Mouse (Mus musculus) neural tube, embryonic 11.5 days (tissue): Measurements from ENCODE around the gene Grn. TPM values are rescaled to one million over a fixed set of nuclear protein-coding genes. Genes with fewer than 3 reads are reported as not detected.

ENCODE experiments used
- ATAC-seq: fragments of 200-750 bp; cut with Nextera tagmentation; 2 replicates; pipeline ENCODE4 v1.8.0; 2017; ENCODE audit warnings: moderate number of reproducible peaks, mild to moderate bottlenecking, moderate TSS enrichment, moderate library complexity; ENCODE audit not compliant: insufficient read depth, low FRiP score, low TSS enrichment
- DNase-seq: peaks from one replicate; pipeline ENCODE4 v3.0.0-alpha.2; 2015; ENCODE audit warnings: low spot score
- H3K27ac ChIP-seq: fragments of 300-500 bp; sonication (generic); 2 replicates; pipeline ENCODE4 v1.5.1; 2014; ENCODE audit warnings: low read depth, mild to moderate bottlenecking, low read length
- H3K27me3 ChIP-seq: fragments of 300-500 bp; sonication (generic); 2 replicates; pipeline ENCODE4 v1.6.1; 2014; ENCODE audit warnings: mild to moderate bottlenecking, low read length, mixed read lengths; ENCODE audit not compliant: control insufficient read depth, insufficient read depth
- H3K36me3 ChIP-seq: fragments of 300-500 bp; sonication (generic); 2 replicates; pipeline ENCODE4 v1.6.1; 2014; ENCODE audit warnings: mild to moderate bottlenecking, low read length, moderate library complexity, mixed read lengths; ENCODE audit not compliant: control insufficient read depth, insufficient read depth
- H3K4me1 ChIP-seq: fragments of 300-500 bp; sonication (generic); 2 replicates; pipeline ENCODE4 v1.6.1; 2014; ENCODE audit warnings: low read length, mixed read lengths; ENCODE audit not compliant: control insufficient read depth, insufficient read depth
- H3K4me2 ChIP-seq: fragments of 300-500 bp; sonication (generic); 2 replicates; pipeline ENCODE4 v1.6.1; 2014; ENCODE audit warnings: low read depth, mild to moderate bottlenecking, moderate library complexity
- H3K4me3 ChIP-seq: fragments of 300-500 bp; sonication (generic); 2 replicates; pipeline ENCODE4 v1.5.1; 2014; ENCODE audit warnings: low read depth, low read length
- H3K9ac ChIP-seq: fragments of 300-500 bp; sonication (generic); 2 replicates; pipeline ENCODE4 v1.6.1; 2014; ENCODE audit warnings: mild to moderate bottlenecking, low read length
- H3K9me3 ChIP-seq: fragments of 300-500 bp; sonication (generic); 2 replicates; pipeline ENCODE4 v1.6.1; 2016; ENCODE audit warnings: low read length; ENCODE audit not compliant: control insufficient read depth
- WGBS: fragments of 180-500 bp; shearing (Covaris S2); extraction: QIAGEN DNeasy Blood & Tissue Kit; methylation state at CpG from one replicate; pipeline ENCODE4 v1.1.7; 2014; 5-methylcytosine and 5-hydroxymethylcytosine counted together
- polyA plus RNA-seq: library from polyadenylated mRNA; unstranded; fragments of >200 nt; fragmentation: Nextera tagmentation; extraction: Ambion mirVana; gene quantifications from 2 replicates; pipeline ENCODE4 v1.2.1, GENCODE M21; 2014

The Grn gene
- polyA plus RNA-seq, 1 experiment from 2014 or later = 54.8 TPM

GRCm38 (mm10) chr11:102465713-102466436, 35.8 kb downstream of the Grn start:
- peak; percentile 32 for DNase-seq
- Histone ChIP-seq H3K36me3 (no peaks in the 10 kb centered on the region), H3K27ac (no peak overlapping the region), H3K27me3 (0 out of 2 replicates have a peak, but pooled peaks cover 2% of the 10 kb centered on the region), H3K4me1 (no peaks in the 10 kb centered on the region), H3K9me3 (no peaks in the 10 kb centered on the region), H3K4me3 (no peak overlapping the region), H3K4me2 (no peak overlapping the region), H3K9ac (no peak overlapping the region)
- no peak for ATAC-seq
- WGBS = 17% methylated on average over 26 of the region's 26 CpGs

GRCm38 (mm10) chr11:102467041-102467631, 37.0 kb downstream of the Grn start:
- Histone ChIP-seq H3K36me3 (no peaks in the 10 kb centered on the region), H3K9ac (peak overlapping the region; percentile 10; the same call in 1 of the 2 replicates), H3K4me3 (peak overlapping the region; percentile 23), H3K4me1 (no peaks in the 10 kb centered on the region), H3K9me3 (no peaks in the 10 kb centered on the region), H3K27me3 (0 out of 2 replicates have a peak, but pooled peaks cover 2% of the 10 kb centered on the region), H3K4me2 (peak overlapping the region; percentile 51), H3K27ac (no peak overlapping the region)
- WGBS = under 1% methylated on average over 37 of the region's 37 CpGs
- ATAC-seq (peak; percentile 79), DNase-seq (peak; percentile 91)

DNA sequence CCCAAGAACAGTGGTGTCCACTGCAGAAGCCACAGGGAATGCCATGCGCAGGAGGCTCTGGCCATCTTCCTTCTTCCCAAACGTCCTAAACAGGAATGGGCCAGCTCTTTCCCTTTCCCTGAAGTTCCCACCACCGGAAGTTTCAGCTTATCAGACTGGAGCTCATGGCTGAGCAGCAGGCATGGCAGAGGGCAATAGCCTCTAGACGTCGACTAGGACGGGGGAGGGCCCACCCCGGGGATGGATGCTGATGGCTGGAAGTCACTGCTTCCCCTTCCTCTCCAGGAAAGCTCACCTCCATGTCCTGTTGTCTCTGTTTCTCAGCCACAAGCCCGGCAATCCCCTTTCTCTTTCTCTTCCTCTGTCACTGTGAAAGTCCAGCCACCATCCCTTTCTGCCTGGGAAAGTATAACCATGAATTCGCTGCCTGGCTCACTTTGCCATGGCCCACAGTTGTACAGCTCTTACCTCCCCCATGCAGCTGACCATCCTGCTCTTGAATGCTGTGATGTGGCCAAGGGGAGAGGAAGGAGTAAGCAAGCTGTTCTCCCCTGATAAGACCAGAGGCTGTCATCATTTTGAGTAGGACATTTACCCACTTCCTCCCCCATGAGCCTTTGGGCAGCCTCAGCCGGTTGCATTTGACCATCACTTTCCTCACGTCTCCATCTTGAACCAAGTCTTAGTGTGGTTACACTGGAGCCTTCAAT, 39.7 kb downstream of the Grn start, which contains the start of gene Itga2b:
TSS of gene Itga2b (minus strand) at position 475 of the 710 bp plus-strand sequence.
- no peak for ATAC-seq
- 67% methylated on average over 11 of the region's 11 CpGs for WGBS
- peaks cover 2% of the 10 kb centered on the region; the same call in 1 of the 2 replicates for H3K36me3 ChIP-seq

GRCm38 (mm10) chr11:102475027-102475426, 44.9 kb downstream of the Grn start:
- Histone ChIP-seq H3K27ac (no peak overlapping the region), H3K4me2 (no peak overlapping the region), H3K9ac (no peak overlapping the region), H3K9me3 (no peaks in the 10 kb centered on the region), H3K4me3 (no peak overlapping the region), H3K4me1 (no peaks in the 10 kb centered on the region), H3K36me3 (peaks cover 21% of the 10 kb centered on the region), H3K27me3 (no peaks in the 10 kb centered on the region)
- ATAC-seq = no peak
- 91% methylated on average over 3 of the region's 3 CpGs for whole genome bisulfite sequencing
- DNase-seq = no peak

More for the DNA sequence above, 39.7 kb downstream of the Grn start, which contains the start of gene Itga2b:
- Histone ChIP-seq H3K9me3 (no peaks in the 10 kb centered on the region), H3K27me3 (0 out of 2 replicates have a peak, but pooled peaks cover 2% of the 10 kb centered on the region), H3K4me3 (no peak within 1 kb of the TSS), H3K9ac (no peak within 1 kb of the TSS), H3K4me2 (no peak within 1 kb of the TSS), H3K4me1 (no peaks in the 10 kb centered on the region), H3K27ac (no peak within 1 kb of the TSS)
- DNase-seq = no peak

- H3K36me3 ChIP-seq = peaks cover 30% of the 10 kb centered on the region
- ATAC-seq = no peak
Measured at GRCm38 (mm10) chr11:102478671-102479070, 48.6 kb downstream of the Grn start.

DNA sequence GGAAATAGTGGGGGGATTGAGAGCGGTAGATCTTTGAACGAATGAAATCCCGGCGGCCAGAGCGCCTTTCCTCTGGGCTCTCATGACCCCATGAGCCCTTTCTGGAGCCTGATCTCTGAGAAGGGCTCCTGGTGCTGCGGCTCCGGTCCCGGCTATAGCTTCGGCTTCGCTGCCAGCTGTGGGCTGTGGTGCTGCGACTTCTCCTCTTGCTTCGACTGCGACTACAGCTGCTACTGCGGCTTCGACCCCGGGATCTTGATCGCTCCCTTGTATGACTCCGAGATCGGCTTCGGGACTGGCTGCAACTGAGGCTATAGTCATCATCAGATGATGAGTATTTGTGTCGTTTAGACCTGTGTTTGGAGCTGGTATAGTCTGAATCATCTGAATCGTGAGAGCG, 49.5 kb downstream of the Grn start:
- Histone ChIP-seq H3K36me3 (peaks cover 31% of the 10 kb centered on the region), H3K27me3 (no peaks in the 10 kb centered on the region), H3K4me1 (no peaks in the 10 kb centered on the region), H3K4me3 (no peak overlapping the region), H3K27ac (no peak overlapping the region), H3K9me3 (no peaks in the 10 kb centered on the region), H3K4me2 (no peak overlapping the region), H3K9ac (no peak overlapping the region)
- WGBS = 96% methylated on average over 23 of the region's 23 CpGs
- DNase-seq (no peak), ATAC-seq (no peak)

More at GRCm38 (mm10) chr11:102478671-102479070, 48.6 kb downstream of the Grn start:
- no peaks in the 10 kb centered on the region for H3K4me1 ChIP-seq
- no peak for DNase-seq
- H3K4me3 ChIP-seq = no peak overlapping the region
- no peak overlapping the region for H3K9ac ChIP-seq
- H3K9me3 ChIP-seq = no peaks in the 10 kb centered on the region
- H3K27me3 ChIP-seq = no peaks in the 10 kb centered on the region
- 80% methylated on average over 3 of the region's 3 CpGs for WGBS
- H3K4me2 ChIP-seq = no peak overlapping the region
- no peak overlapping the region for H3K27ac ChIP-seq

- H3K9me3 ChIP-seq = no peaks in the 10 kb centered on the region
- ATAC-seq (no peak), DNase-seq (no peak)
- H3K4me3 ChIP-seq = no peak overlapping the region
- no peaks in the 10 kb centered on the region for H3K27me3 ChIP-seq
- H3K4me1 ChIP-seq = no peaks in the 10 kb centered on the region
- H3K9ac ChIP-seq = no peak overlapping the region
- no peak overlapping the region for H3K4me2 ChIP-seq
- peaks cover 33% of the 10 kb centered on the region for H3K36me3 ChIP-seq
- 97% methylated on average over 15 of the region's 15 CpGs for WGBS
- H3K27ac ChIP-seq = no peak overlapping the region
Measured at GRCm38 (mm10) chr11:102480111-102480510, 50.0 kb downstream of the Grn start.

DNA sequence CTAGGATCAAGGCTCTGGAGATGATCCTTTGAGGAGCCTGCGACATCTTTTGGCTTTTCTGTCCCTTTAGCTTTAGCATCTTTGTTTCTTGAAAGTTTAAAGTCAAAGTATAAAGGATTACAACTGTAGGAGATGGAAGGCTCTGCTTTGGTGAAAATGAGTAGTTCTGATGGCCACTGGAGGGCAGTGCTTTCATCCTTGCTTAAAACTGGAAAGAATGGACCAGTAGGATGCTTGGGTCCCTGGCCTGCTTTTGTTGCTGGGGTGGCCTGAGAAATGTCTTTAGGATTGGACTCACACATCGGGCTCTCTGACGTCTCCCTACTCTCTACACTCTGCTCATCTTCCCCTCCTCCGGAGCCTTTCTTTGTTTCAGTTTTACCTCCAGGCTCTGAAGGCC, 50.8 kb downstream of the Grn start:
- H3K4me2 ChIP-seq = no peak overlapping the region
- H3K27me3 ChIP-seq = no peaks in the 10 kb centered on the region
- H3K27ac ChIP-seq = no peak overlapping the region
- peaks cover 33% of the 10 kb centered on the region for H3K36me3 ChIP-seq
- 89% methylated on average over 4 of the region's 4 CpGs for WGBS
- H3K4me1 ChIP-seq = no peaks in the 10 kb centered on the region
- no peak overlapping the region for H3K4me3 ChIP-seq
- H3K9ac ChIP-seq = no peak overlapping the region
- ATAC-seq (no peak), DNase-seq (no peak)
- no peaks in the 10 kb centered on the region for H3K9me3 ChIP-seq
